Comparison of ENCODE assay signal across 7 mouse cellular contexts in genomic region chr9:102717886-102718643, GRCm38 (mm10). TPM values are rescaled to one million over a fixed set of nuclear protein-coding genes. Genes with fewer than 3 reads are reported as not detected.
A peak's percentile ranks its signal among the peaks of the same experiment; 100 is the strongest.
DNase-seq lines count a peak whose midpoint lies in the region; ATAC-seq lines count a peak whose summit lies in the region.

No protein-coding gene starts in this region.

- peak overlapping the region; percentile 99 for H3K9ac ChIP-seq in midbrain, embryonic 11.5 days (ENCODE audit: low read length)

- ATAC-seq in midbrain, embryonic 11.5 days (ENCODE audit: low FRiP score) = peak; percentile 63

- H3K36me3 ChIP-seq in limb, embryonic 10.5 days = peaks cover 34% of the 10 kb centered on the region
- H3K36me3 ChIP-seq in midbrain, embryonic 11.5 days (ENCODE audit: control insufficient read depth, insufficient read depth, low read length) = peaks cover 22% of the 10 kb centered on the region
- H3K36me3 ChIP-seq in splenic B cell, adult 2 months (ENCODE audit: control insufficient read depth, insufficient read depth, low read length, poor library complexity, severe bottlenecking) = no peaks in the 10 kb centered on the region

- H3K9me3 ChIP-seq in limb, embryonic 10.5 days (replicated peaks) = no peaks in the 10 kb centered on the region
- no peaks in the 10 kb centered on the region for H3K9me3 ChIP-seq in midbrain, embryonic 11.5 days (ENCODE audit: control insufficient read depth, low read length)

- peak overlapping the region; percentile 99 for H3K27ac ChIP-seq in limb, embryonic 10.5 days
- peak overlapping the region; percentile 98 for H3K27ac ChIP-seq in midbrain, embryonic 11.5 days (ENCODE audit: low read depth, low read length)

- peak overlapping the region; percentile 83 for H3K4me2 ChIP-seq in midbrain, embryonic 11.5 days

- H3K27me3 ChIP-seq in limb, embryonic 10.5 days (ENCODE audit: low read depth, poor library complexity, severe bottlenecking) = 0 out of 2 replicates have a peak, but pooled peaks cover 6% of the 10 kb centered on the region
- peaks cover 6% of the 10 kb centered on the region; the same call in 1 of the 2 replicates for H3K27me3 ChIP-seq in midbrain, embryonic 11.5 days (ENCODE audit: control insufficient read depth, insufficient read depth, low read length)
- H3K27me3 ChIP-seq in splenic B cell, adult 2 months (ENCODE audit: control insufficient read depth, insufficient read depth, low read length, poor library complexity, severe bottlenecking) = no peaks in the 10 kb centered on the region

- H3K4me3 ChIP-seq in limb, embryonic 10.5 days = peak overlapping the region; percentile 96
- peak overlapping the region; percentile 85 for H3K4me3 ChIP-seq in midbrain, embryonic 11.5 days (ENCODE audit: low read depth, low read length)

- peak; percentile 85 for DNase-seq in adrenal gland, postnatal 10 days
- peak; percentile 89 for DNase-seq in embryo, embryonic 9.5 days (ENCODE audit: extremely low spot score)
- peak; percentile 94 to 95 for DNase-seq in heart, adult 18-20 months
- peak; percentile 90 for DNase-seq in kidney, adult 18-20 months
- peak; percentile 88 for DNase-seq in limb, embryonic 10.5 days (ENCODE audit: low spot score)
- peak; percentile 98 for DNase-seq in midbrain, embryonic 11.5 days (ENCODE audit: low spot score, missing footprints)
- DNase-seq in splenic B cell, adult 2 months (ENCODE audit: low read depth, low spot score) = peak; percentile 1

- peaks cover 86% of the 10 kb centered on the region for H3K4me1 ChIP-seq in limb, embryonic 10.5 days
- peaks cover 58% of the 10 kb centered on the region for H3K4me1 ChIP-seq in midbrain, embryonic 11.5 days (ENCODE audit: control insufficient read depth, insufficient read depth, low read length)

- under 1% methylated on average over 52 of the region's 52 CpGs for WGBS in limb, embryonic 10.5 days
- WGBS in midbrain, embryonic 11.5 days = under 1% methylated on average over 52 of the region's 52 CpGs

RNA-seq across cellular contexts. Expression of gene Amotl2, which starts 1.6 kb away (rescaled TPM):
- 100 to 1,000 TPM; 101 to 154 TPM for total RNA-seq in adrenal gland, postnatal 10 days (2021)
- total RNA-seq in heart, adult 18-20 months (2021) = 10 to 100 TPM; 57.4 to 60.8 TPM
- 41.6 and 49.1 TPM in 2 replicates for polyA plus RNA-seq in limb, embryonic 10.5 days (2016; fragmentation: Nextera tagmentation; extraction: Ambion mirVana)
- polyA plus RNA-seq in midbrain, embryonic 11.5 days (2014; fragmentation: Nextera tagmentation; extraction: Ambion mirVana) = 47.0 and 58.0 TPM in 2 replicates

Comparison
In these comparisons a context has a peak if more than half of its experiments do, and no peak if none do; other contexts are left out.
1. Peak in every context shown above with its lines: DNase-seq, ATAC-seq, H3K4me3 ChIP-seq and H3K27ac ChIP-seq.
2. DNase-seq: peak in every context shown above with its lines; median percentile 98 in midbrain, embryonic 11.5 days; 94 in heart, adult 18-20 months; 90 in kidney, adult 18-20 months; 89 in embryo, embryonic 9.5 days; 88 in limb, embryonic 10.5 days; 85 in adrenal gland, postnatal 10 days; 1 in splenic B cell, adult 2 months.